Mouse (Mus musculus) olfactory bulb, adult 2 months (tissue): ENCODE measurements at regions not wholly inside any gene's neighbourhood (a gene's known extent, or its start where the extent isn't known, plus 50 kb on each side); places are given as distances from the start of the nearest gene placed in this dataset.

ENCODE experiments used
- CTCF ChIP-seq: fragments of 200-500 bp; IDR thresholded peaks from 2 replicates; pipeline ENCODE4 v1.5.1; 2012; ENCODE audit warnings: low read depth, mild to moderate bottlenecking, low read length, moderate library complexity; ENCODE audit not compliant: insufficient read depth
- POLR2A ChIP-seq: fragments of 200-500 bp; IDR thresholded peaks from 2 replicates; pipeline ENCODE4 v1.6.1; 2012; ENCODE audit warnings: mild to moderate bottlenecking, low read depth, low read length, moderate library complexity; ENCODE audit not compliant: insufficient read depth

DNA sequence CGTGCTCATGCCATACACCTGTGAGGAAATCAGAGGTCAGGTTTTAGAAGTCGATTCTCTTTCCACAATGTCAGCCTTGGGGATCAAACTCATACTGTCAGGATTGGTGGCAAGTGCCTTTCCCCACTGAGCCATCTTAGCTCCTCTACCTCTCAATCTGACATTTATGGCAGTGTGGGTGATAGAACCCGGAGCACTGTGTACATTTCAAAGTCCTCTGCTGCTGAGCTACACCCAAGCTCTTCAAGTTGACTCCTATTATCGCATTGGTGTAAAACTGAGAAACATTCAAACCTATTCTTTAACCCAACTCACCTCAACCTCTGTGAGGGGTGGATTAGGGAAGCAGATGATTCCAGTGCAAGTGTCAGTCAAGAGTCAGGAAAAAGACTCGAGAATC is 435.9 kb upstream of the Auts2 start:
- no peak for TF ChIP-seq CTCF
- TF ChIP-seq POLR2A, result no peak
